Mouse (Mus musculus) stomach, postnatal 0 days (tissue): ENCODE measurements around the gene Pdcl2. TPM values are rescaled to one million over a fixed set of nuclear protein-coding genes. Genes with fewer than 3 reads are reported as not detected.

Source experiments
- ATAC-seq: fragments of 200-750 bp; cut with Nextera tagmentation; 2 replicates; pipeline ENCODE4 v1.8.0; 2017; ENCODE audit not compliant: low FRiP score, low TSS enrichment
- DNase-seq: peaks from one replicate; pipeline ENCODE4 v3.0.0-alpha.2; 2016; ENCODE audit warnings: low spot score
- H3K27ac ChIP-seq: fragments of 300-500 bp; sonication (generic); replicated peaks from 2 replicates; pipeline ENCODE4 v1.5.1; 2014; ENCODE audit warnings: mild to moderate bottlenecking, control low read depth
- H3K27me3 ChIP-seq: fragments of 300-500 bp; sonication (generic); 2 replicates; pipeline ENCODE4 v1.6.1; 2014; ENCODE audit warnings: low read length; ENCODE audit not compliant: control insufficient read depth, insufficient read depth
- H3K36me3 ChIP-seq: fragments of 300-500 bp; sonication (generic); 2 replicates; pipeline ENCODE4 v1.6.1; 2014; ENCODE audit warnings: low read length, mixed read lengths; ENCODE audit not compliant: control insufficient read depth, insufficient read depth
- H3K4me1 ChIP-seq: fragments of 300-500 bp; sonication (generic); replicated peaks from 2 replicates; pipeline ENCODE4 v1.6.1; 2014; ENCODE audit warnings: antibody characterized with exemption; ENCODE audit not compliant: control insufficient read depth, insufficient read depth
- H3K4me2 ChIP-seq: fragments of 300-500 bp; sonication (generic); replicated peaks from 2 replicates; pipeline ENCODE4 v1.6.1; 2014; ENCODE audit warnings: low read depth, mild to moderate bottlenecking, control low read depth, moderate library complexity
- H3K4me3 ChIP-seq: fragments of 300-500 bp; sonication (generic); 2 replicates; pipeline ENCODE4 v1.5.1; 2014; ENCODE audit warnings: low read depth, low read length, control low read depth
- H3K9ac ChIP-seq: fragments of 300-500 bp; sonication (generic); 2 replicates; pipeline ENCODE4 v1.6.1; 2014; ENCODE audit warnings: mild to moderate bottlenecking, low read length, control low read depth, mixed read lengths
- H3K9me3 ChIP-seq: fragments of 300-500 bp; sonication (generic); 2 replicates; pipeline ENCODE4 v1.6.1; 2016; ENCODE audit warnings: low read length; ENCODE audit not compliant: control insufficient read depth
- CTCF ChIP-seq: IDR thresholded peaks from 2 replicates; pipeline ENCODE4 v1.5.1; 2016; ENCODE audit warnings: antibody characterized with exemption, low read depth, mild to moderate bottlenecking, moderate library complexity
- EP300 ChIP-seq: optimal IDR thresholded peaks from 2 replicates; pipeline ENCODE3; 2016; ENCODE audit warnings: antibody characterized with exemption
- WGBS: fragments of 180-500 bp; shearing (Covaris S2); extraction: QIAGEN DNeasy Blood & Tissue Kit; methylation state at CpG from one replicate; pipeline ENCODE4 v1.1.7; 2014; 5-methylcytosine and 5-hydroxymethylcytosine counted together
- polyA plus RNA-seq: library from polyadenylated mRNA; unstranded; fragments of >200 nt; fragmentation: Nextera tagmentation; extraction: Ambion mirVana; gene quantifications from 2 replicates; pipeline ENCODE4 v1.2.1, GENCODE M21; 2015

Pdcl2 gene
- polyA plus RNA-seq, 1 experiment from 2014 or later = not detected

GRCm38 (mm10) chr5:76360057-76360456 lies 29.1 kb upstream of the Pdcl2 start:
- Histone ChIP-seq H3K27ac (no peak overlapping the region), H3K9ac (no peak overlapping the region), H3K4me3 (no peak overlapping the region), H3K27me3 (no peaks in the 10 kb centered on the region), H3K9me3 (no peaks in the 10 kb centered on the region), H3K4me2 (no peak overlapping the region), H3K36me3 (no peaks in the 10 kb centered on the region), H3K4me1 (no peaks in the 10 kb centered on the region)
- 64% methylated on average over 1 of the region's 1 CpGs for WGBS
- ATAC-seq (no peak), DNase-seq (no peak)
- TF ChIP-seq EP300 = no peak
- TF ChIP-seq CTCF = peak; percentile 60

- H3K27me3 ChIP-seq = no peaks in the 10 kb centered on the region
- H3K4me3 ChIP-seq = no peak overlapping the region
- no peak overlapping the region for H3K9ac ChIP-seq
- no peaks in the 10 kb centered on the region for H3K36me3 ChIP-seq
- H3K27ac ChIP-seq = no peak overlapping the region
- ATAC-seq = no peak
- DNase-seq = no peak
- TF ChIP-seq CTCF = peak; percentile 29
- no peak for TF ChIP-seq EP300
- 54% methylated on average over 7 of the region's 7 CpGs for WGBS
- no peaks in the 10 kb centered on the region for H3K9me3 ChIP-seq
- H3K4me1 ChIP-seq = no peaks in the 10 kb centered on the region
- no peak overlapping the region for H3K4me2 ChIP-seq
Measured at GRCm38 (mm10) chr5:76351953-76352611, 21.1 kb upstream of the Pdcl2 start.

GRCm38 (mm10) chr5:76351537-76351936 lies 20.6 kb upstream of the Pdcl2 start:
- no peak for TF ChIP-seq CTCF
- TF ChIP-seq EP300 = no peak
- ATAC-seq = no peak
- Histone ChIP-seq H3K9ac (no peak overlapping the region), H3K4me1 (no peaks in the 10 kb centered on the region), H3K4me2 (no peak overlapping the region), H3K36me3 (no peaks in the 10 kb centered on the region), H3K27me3 (no peaks in the 10 kb centered on the region), H3K9me3 (no peaks in the 10 kb centered on the region), H3K4me3 (no peak overlapping the region), H3K27ac (no peak overlapping the region)
- DNase-seq = no peak
- WGBS = 84% methylated on average over 5 of the region's 5 CpGs

- Histone ChIP-seq H3K4me2 (no peak overlapping the region), H3K27ac (peak overlapping the region; percentile 65; the same call in 1 of the 2 replicates), H3K4me1 (no peaks in the 10 kb centered on the region), H3K9ac (no peak overlapping the region), H3K4me3 (no peak overlapping the region), H3K27me3 (no peaks in the 10 kb centered on the region), H3K9me3 (no peaks in the 10 kb centered on the region), H3K36me3 (no peaks in the 10 kb centered on the region)
- ATAC-seq (peak; percentile 91), DNase-seq (peak; percentile 56)
- TF ChIP-seq CTCF (no peak), EP300 (peak; percentile 78)
- WGBS = 40% methylated on average over 2 of the region's 2 CpGs
Measured at GRCm38 (mm10) chr5:76346137-76346536, 15.2 kb upstream of the Pdcl2 start.

- no peaks in the 10 kb centered on the region for H3K4me1 ChIP-seq
- H3K4me2 ChIP-seq = no peak overlapping the region
- H3K9me3 ChIP-seq = no peaks in the 10 kb centered on the region
- H3K27ac ChIP-seq = no peak overlapping the region
- no peaks in the 10 kb centered on the region for H3K36me3 ChIP-seq
- no peak overlapping the region for H3K9ac ChIP-seq
- H3K27me3 ChIP-seq = no peaks in the 10 kb centered on the region
- 19% methylated on average over 2 of the region's 2 CpGs for WGBS
- no peak for DNase-seq
- ATAC-seq = no peak
- TF ChIP-seq EP300 = no peak
- TF ChIP-seq CTCF = no peak
- no peak overlapping the region for H3K4me3 ChIP-seq
Measured at GRCm38 (mm10) chr5:76340931-76341330, 10.0 kb upstream of the Pdcl2 start.

- ATAC-seq = no peak
- Histone ChIP-seq H3K27ac (no peak overlapping the region), H3K27me3 (no peaks in the 10 kb centered on the region), H3K36me3 (no peaks in the 10 kb centered on the region), H3K4me2 (no peak overlapping the region), H3K4me3 (no peak overlapping the region), H3K9me3 (no peaks in the 10 kb centered on the region), H3K9ac (no peak overlapping the region), H3K4me1 (no peaks in the 10 kb centered on the region)
- WGBS = 83% methylated on average over 8 of the region's 8 CpGs
- no peak for TF ChIP-seq EP300
- no peak for TF ChIP-seq CTCF
- no peak for DNase-seq
Measured at GRCm38 (mm10) chr5:76337100-76337499, 6.1 kb upstream of the Pdcl2 start.
